Mouse (Mus musculus) G1E-ER4 (cell line): ENCODE results near the gene Celf2. TPM values are rescaled to one million over a fixed set of nuclear protein-coding genes. Genes with fewer than 3 reads are reported as not detected.

Experiments used
- GATA1 ChIP-seq: IDR thresholded peaks from one replicate; pipeline ENCODE4 v1.8.0; 2012; ENCODE audit warnings: low read length, inconsistent platforms
- polyA plus RNA-seq: library from polyadenylated mRNA; stranded (reverse); fragments of >175 nt; gene quantifications from 2 replicates; pipeline ENCODE4 v1.2.3, GENCODE M21; 2012

The Celf2 gene
- polyA plus RNA-seq, 1 experiment: 0.32 TPM

- TF ChIP-seq GATA1: no peak
These were observed 700.6 kb downstream of the Celf2 start for GRCm38 (mm10) chr2:6808736-6809135.

- TF ChIP-seq GATA1: no peak
These were observed 712.6 kb downstream of the Celf2 start for GRCm38 (mm10) chr2:6796754-6797153.

- no peak for TF ChIP-seq GATA1
These were observed 713.3 kb downstream of the Celf2 start for GRCm38 (mm10) chr2:6795995-6796588.

- no peak for TF ChIP-seq GATA1
These were observed 714.5 kb downstream of the Celf2 start for GRCm38 (mm10) chr2:6794858-6795257.

GRCm38 (mm10) chr2:6790876-6791275, 718.5 kb downstream of the Celf2 start:
- no peak for TF ChIP-seq GATA1

GRCm38 (mm10) chr2:6786494-6787144, 722.7 kb downstream of the Celf2 start:
- TF ChIP-seq GATA1: peak; percentile 55

GRCm38 (mm10) chr2:6770214-6770613, 739.1 kb downstream of the Celf2 start:
- no peak for TF ChIP-seq GATA1

GRCm38 (mm10) chr2:6762381-6762780, 747.0 kb downstream of the Celf2 start:
- TF ChIP-seq GATA1: no peak

GRCm38 (mm10) chr2:6743173-6743572, 766.2 kb downstream of the Celf2 start:
- no peak for TF ChIP-seq GATA1

GRCm38 (mm10) chr2:6739998-6740668, 769.2 kb downstream of the Celf2 start:
- no peak for TF ChIP-seq GATA1

- no peak for TF ChIP-seq GATA1
These were observed 777.3 kb downstream of the Celf2 start for GRCm38 (mm10) chr2:6732026-6732425.

- no peak for TF ChIP-seq GATA1
These were observed 778.5 kb downstream of the Celf2 start for GRCm38 (mm10) chr2:6730860-6731259.

- no peak for TF ChIP-seq GATA1
These were observed 779.4 kb downstream of the Celf2 start for GRCm38 (mm10) chr2:6729984-6730383.

GRCm38 (mm10) chr2:6728840-6729252, 780.5 kb downstream of the Celf2 start:
- no peak for TF ChIP-seq GATA1

GRCm38 (mm10) chr2:6727366-6727765, 782.0 kb downstream of the Celf2 start:
- no peak for TF ChIP-seq GATA1

GRCm38 (mm10) chr2:6726071-6726470, 783.3 kb downstream of the Celf2 start:
- TF ChIP-seq GATA1: no peak

- TF ChIP-seq GATA1: no peak
These were observed 785.8 kb downstream of the Celf2 start for GRCm38 (mm10) chr2:6723602-6724001.
